Mouse (Mus musculus) yolk sac, embryonic 10.5 days (tissue): Measurements from ENCODE around the gene Slc35f5.

Source experiments
- DNase-seq: peaks from one replicate; pipeline ENCODE4 v3.0.0-alpha.2; 2017; ENCODE audit warnings: low spot score

Gene Slc35f5

DNA sequence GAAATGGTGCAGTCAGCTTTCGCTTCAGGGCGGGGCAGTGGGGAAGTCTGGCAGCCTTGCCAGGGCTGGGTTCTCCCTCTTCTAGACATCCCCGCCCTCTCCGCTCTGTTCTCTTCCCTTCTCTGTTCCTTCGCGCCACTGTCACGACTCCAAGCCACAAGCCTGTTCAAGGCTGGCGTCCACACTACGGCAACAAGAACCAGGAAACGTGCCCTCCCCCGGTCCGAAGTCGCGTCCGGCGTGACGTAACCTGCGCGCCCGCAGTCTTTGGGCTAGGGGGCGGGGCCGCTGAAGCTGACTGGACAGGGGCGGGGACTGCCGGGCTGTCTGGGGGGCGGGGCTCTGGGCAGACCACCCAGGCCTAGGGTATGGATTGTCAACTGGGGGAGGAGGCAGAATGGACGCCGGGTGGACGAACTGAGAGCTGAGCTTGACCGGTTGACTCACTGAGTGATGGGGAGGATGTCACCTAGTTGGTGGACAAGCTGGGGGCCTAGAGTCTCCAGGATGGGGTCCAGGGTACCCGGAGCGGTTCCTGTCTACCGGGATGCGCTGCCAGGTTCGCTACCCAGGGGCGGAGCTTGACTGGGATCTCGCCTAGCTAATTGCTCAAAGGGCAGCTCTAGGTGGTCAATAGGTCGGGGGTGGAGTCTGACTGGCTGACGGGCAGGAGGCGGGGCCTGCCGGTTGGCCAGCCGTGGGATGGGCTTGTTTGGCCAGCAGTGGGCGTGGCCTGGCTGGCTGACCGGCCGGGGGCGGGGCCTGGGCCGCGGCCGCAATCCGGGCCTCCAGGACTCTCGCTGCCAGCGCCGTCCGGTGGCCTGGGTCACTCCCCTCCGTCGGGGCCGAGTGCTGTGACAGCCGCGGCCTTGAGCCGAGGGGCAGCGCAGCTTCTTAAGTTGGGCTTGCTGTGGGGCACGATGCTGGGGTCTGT is at the start of gene Slc35f5:
Gene Slc35f5, plus strand, starts transcription at position 337 of the 934 bp plus-strand sequence.
- DNase-seq, result peak; percentile 99

- no peak for DNase-seq
Observed at GRCm38 (mm10) chr1:125514706-125515105, 45.7 kb upstream of the Slc35f5 start.

GRCm38 (mm10) chr1:125516910-125517659 is 43.3 kb upstream of the Slc35f5 start:
- DNase-seq, result no peak

DNA sequence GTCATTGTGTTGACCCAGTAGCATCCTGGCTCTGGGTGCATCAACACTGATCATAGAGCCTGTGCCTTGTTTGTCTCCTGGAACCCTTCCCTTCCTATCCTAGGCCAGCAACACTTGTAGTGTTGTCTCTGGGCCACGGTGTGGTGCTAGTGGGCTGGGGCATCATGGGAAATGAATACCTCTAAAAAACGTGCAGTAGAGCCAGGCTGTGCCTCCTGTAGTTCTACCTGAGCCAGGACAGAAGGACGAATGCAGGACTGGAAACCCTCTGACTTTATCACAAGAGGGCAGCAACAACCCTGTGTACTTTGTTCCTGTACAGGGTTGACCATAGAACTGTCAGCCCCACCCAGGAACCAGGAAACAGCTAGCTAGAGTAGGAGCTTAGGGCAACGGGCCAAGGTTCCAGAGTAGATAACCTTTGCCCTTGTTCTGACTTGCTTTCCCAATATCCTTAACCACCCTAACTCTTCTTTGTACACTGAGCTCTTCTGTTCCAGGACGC is 41.2 kb upstream of the Slc35f5 start:
- DNase-seq, result peak; percentile 85

DNA sequence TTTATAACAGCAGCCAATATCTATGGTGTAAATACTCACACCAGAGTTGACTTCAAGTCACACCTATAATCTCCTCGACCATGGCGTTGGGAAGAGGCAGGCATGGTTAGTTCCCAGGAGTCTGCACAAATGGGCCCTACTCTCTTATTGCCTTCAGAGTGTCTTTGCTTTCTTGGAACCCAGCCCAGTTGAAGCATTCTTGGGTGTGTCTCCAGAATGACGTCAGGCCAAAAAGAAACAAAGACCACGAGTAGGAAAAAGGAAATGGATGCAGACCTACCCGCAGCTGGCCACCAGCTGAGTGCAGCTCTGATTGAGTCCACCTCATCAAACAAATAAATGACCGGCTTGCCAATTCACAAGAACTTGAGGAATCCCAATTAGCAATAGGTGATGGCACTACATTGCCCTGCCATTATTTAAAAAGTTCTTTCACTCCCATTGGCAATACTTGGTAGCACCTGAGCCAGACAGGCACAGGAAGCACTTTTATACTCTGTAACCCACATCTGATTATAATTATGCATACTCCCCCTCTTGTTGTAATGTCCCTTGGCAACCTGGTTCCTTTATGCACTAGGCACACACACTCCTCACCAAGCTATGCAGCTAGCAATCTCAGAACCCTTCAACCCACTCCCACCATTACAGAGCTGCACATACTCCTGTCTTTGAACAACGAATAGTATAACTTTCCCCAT is 34.3 kb upstream of the Slc35f5 start:
- no peak for DNase-seq

DNA sequence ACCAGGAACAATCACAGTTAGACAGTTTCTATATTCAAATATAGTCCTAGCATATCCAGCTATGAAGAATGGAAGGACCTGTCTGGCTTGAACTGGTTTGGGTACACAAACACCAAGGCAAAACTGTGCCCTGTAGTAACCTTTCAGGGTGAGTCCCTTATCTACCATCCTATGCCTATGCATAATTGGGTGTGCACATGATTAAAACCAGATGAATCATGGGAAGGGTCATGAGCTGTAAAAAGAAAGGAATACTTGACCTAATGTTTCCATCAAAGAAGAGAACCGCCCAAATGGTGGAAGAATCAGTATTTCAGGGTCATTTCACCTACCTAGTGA is 33.8 kb upstream of the Slc35f5 start:
- DNase-seq, result no peak

DNA sequence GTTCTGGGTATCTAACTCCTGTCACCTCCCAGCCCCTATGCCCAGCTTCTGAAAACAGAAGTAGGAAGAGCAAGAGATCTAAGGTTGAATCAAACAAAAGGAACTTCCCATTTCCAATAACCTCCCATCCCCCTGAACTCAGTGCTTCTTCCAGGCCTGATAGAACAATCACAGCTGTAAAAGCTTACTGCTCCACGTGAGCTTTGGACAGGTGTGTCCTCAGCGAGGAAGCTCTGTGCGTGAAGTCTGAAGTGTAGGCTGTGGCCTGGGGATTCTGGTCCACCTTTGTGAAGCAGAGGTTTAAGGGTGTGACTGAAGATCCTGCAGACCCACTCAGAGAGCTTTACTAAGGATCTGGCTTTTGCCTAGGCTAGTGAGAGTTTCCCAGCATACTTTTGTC is 33.0 kb upstream of the Slc35f5 start:
- DNase-seq, result no peak

DNA sequence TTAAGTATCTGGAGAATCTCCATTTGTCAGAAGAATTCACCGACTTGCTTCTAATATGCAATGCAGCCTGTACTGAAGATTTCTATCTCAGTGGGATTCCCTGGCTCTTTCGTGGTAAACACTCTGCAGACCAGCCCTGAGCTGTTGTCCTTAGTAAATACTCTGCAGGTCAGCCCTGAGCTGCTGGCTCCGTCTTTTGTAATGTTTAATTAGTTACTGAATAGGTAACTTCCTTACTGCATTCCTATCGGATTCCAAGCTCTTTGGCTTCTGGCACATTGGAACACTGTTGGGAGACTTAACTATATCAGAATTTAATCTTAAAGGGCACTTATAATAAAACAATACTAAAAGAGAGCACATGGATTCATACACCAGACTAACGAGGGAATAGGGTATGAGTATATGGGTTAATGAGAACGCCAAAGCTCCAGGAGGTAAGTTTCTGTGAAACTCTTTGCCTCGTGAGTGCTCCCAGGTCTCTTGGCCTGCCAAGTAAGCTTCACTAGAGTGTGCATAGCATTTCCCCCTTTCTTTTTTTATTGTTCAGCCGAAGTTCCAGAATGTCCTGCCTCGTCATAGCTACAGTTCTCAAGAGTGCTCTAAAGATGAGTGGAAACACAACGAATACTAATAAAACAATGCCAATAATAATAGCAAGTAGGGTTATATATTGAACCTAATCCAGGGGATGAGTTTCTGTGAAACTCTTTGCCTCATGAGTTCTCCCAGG is 27.0 kb upstream of the Slc35f5 start:
- DNase-seq, result peak; percentile 61

- no peak for DNase-seq
Observed at GRCm38 (mm10) chr1:125537131-125537530, 23.3 kb upstream of the Slc35f5 start.

DNA sequence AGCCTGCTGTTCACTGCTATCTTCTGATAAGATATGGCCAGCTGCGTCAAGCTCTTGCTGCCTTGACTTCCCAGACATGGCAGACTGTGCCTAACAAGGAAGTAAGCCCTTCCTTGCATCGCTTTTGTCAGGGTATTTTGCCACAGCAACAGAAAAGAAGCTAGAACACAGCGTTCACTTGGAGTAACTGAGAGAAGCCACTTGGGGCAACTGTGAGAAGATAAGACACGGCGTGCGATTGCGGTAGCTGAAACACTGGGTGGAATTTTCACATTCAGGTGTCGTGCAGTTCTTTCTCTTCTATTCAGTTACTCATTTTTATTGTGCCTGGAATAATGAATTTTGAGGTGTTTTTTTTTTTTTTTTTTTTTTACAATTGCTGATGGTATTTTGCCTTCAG is 22.6 kb upstream of the Slc35f5 start:
- DNase-seq, result no peak

GRCm38 (mm10) chr1:125539312-125539711 is 21.1 kb upstream of the Slc35f5 start:
- DNase-seq, result no peak

DNA sequence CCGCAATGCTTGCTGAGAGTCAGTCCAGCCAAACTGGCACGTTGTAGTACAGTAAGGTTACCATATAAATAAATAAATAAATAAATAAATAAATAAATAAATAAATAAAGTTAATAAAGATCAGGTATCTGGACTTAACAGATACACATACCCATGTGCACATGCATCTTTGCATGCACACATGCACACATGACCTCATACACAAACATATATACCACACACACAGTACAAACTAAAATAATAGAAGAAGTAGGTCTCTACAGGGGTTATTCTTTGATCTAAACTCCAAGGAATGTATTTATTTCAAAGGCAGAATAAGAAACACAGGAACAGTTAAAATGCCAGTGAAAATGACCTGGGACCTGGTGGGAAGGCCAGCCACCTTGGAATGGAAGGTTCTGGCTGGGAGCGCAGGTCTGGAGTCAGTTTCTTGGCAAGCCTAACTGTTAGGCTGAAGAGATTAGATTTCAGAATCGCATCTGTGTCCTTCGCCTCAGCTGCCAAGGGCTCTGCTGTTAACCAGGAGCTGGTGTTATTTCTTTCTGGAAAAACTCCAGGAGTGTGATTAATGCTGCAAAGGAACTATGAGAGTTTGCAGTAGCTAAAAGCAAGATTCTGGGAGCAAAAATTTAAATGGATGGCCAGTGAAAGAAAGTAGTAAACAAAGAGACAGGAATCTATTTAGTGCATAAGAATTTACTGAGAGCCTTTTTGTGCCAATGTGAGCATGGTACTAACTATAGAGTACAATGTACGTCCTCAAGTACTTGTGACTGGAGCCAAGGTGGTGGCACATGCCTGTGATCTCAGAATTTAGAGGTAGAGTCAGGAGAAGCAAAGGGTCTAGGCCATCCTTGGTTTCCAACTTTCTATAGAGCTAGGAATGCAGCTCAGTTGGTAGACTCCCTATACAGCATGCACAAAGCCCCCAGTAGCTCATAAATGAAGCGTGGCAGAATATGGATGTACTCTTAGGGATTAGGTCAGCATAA is 18.1 kb upstream of the Slc35f5 start:
- DNase-seq, result no peak

GRCm38 (mm10) chr1:125549872-125550271 is 10.5 kb upstream of the Slc35f5 start:
- no peak for DNase-seq

- DNase-seq, result peak; percentile 77
Observed at GRCm38 (mm10) chr1:125550359-125550758, 10.0 kb upstream of the Slc35f5 start.

GRCm38 (mm10) chr1:125551564-125551963 is 8.8 kb upstream of the Slc35f5 start:
- peak; percentile 42 for DNase-seq

- peak; percentile 8 for DNase-seq
Observed at GRCm38 (mm10) chr1:125559261-125559660, 1.1 kb upstream of the Slc35f5 start.

DNA sequence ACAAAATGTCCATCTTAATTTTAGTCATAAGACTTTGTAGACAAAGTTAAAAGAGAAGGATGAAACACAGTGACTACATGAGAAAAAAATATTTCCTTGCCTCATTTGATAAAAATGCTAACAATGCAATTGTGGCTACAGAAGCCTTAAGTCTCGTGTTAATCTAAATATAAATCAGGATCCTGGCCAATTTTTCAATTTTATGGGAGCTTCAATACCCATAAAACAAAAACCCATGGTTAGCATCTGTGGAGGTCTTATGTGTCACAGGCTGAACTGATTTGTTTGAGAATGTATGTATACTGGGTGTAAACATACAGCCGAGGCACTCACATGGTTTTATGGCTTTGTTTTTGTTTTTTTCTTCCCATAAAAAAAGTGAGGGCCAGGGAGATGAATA is 674 bp upstream of the Slc35f5 start:
- DNase-seq, result no peak

DNA sequence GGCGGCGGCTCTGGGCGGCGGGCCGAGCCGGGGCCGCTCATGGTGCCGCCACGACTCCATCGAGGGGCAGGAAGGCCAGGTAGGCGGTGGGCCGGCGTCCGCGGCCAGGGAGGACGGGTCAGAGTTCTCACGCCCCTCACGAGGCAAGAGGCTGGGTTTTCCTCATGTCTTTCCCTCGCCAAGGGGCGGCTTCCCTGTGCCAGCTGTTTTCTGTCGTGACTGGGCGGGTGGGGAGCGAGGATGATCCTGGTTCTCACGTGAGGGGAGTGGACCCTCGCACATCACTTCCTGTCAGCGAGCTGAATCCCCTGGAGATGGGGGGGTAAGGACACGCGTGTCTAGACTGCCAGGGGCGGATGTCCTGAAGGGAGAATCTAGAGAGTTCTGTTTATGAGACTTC is 811 bp downstream of the Slc35f5 start:
- no peak for DNase-seq

- no peak for DNase-seq
Observed at GRCm38 (mm10) chr1:125561841-125562240, 1.4 kb downstream of the Slc35f5 start.

DNA sequence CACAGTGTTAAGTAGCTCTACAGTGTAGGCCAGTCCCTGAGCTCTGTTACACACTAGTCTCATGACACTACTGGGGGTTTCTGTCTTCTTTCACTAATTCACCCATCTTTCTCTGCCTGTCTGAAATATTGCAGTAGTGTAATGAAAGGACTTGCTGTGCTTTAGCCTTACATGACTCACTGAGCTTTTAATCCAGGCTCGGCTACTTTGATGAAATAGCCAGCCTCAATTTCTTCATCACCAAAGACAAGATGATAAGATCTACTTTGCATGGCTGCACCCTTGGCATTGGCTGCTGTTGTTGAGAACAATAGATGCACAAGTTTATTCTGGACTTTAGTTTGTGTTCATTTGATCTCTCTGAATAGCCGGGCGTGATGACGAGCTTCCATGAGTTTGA is 7.7 kb downstream of the Slc35f5 start:
- no peak for DNase-seq
